Mouse (Mus musculus) heart, embryonic 13.5 days (tissue): ENCODE measurements at regions not wholly inside any gene's neighbourhood (a gene's known extent, or its start where the extent isn't known, plus 50 kb on each side); places are given as distances from the start of the nearest gene placed in this dataset.

Experiments used
- ATAC-seq: fragments of 200-750 bp; cut with Nextera tagmentation; 2 replicates; pipeline ENCODE4 v1.8.0; 2017; ENCODE audit warnings: moderate TSS enrichment; ENCODE audit not compliant: insufficient number of reproducible peaks, low FRiP score, low TSS enrichment; ENCODE audit errors: extremely low read depth
- H3K27ac ChIP-seq: fragments of 300-500 bp; sonication (generic); replicated peaks from 2 replicates; pipeline ENCODE4 v1.5.1; 2015; ENCODE audit warnings: moderate library complexity, mild to moderate bottlenecking, inconsistent platforms
- H3K27me3 ChIP-seq: fragments of 300-500 bp; sonication (generic); replicated peaks from 2 replicates; pipeline ENCODE4 v1.6.1; 2015; ENCODE audit warnings: mild to moderate bottlenecking, inconsistent platforms
- H3K36me3 ChIP-seq: fragments of 300-500 bp; sonication (generic); 2 replicates; pipeline ENCODE4 v1.6.1; 2015; ENCODE audit warnings: mild to moderate bottlenecking, inconsistent platforms
- H3K4me1 ChIP-seq: fragments of 300-500 bp; sonication (generic); 2 replicates; pipeline ENCODE4 v1.6.1; 2015; ENCODE audit warnings: inconsistent platforms
- H3K4me2 ChIP-seq: fragments of 300-500 bp; sonication (generic); 2 replicates; pipeline ENCODE4 v1.6.1; 2015; ENCODE audit warnings: inconsistent platforms, mild to moderate bottlenecking, moderate library complexity
- H3K4me3 ChIP-seq: fragments of 300-500 bp; sonication (generic); 2 replicates; pipeline ENCODE4 v1.5.1; 2015; ENCODE audit warnings: moderate library complexity, mild to moderate bottlenecking, inconsistent platforms
- H3K9ac ChIP-seq: fragments of 300-500 bp; sonication (generic); 2 replicates; pipeline ENCODE4 v1.6.1; 2015; ENCODE audit warnings: inconsistent platforms, mild to moderate bottlenecking, moderate library complexity
- H3K9me3 ChIP-seq: fragments of 300-500 bp; sonication (generic); 2 replicates; pipeline ENCODE4 v1.6.1; 2016; ENCODE audit warnings: inconsistent platforms
- WGBS: fragments of 180-500 bp; shearing (Covaris S2); methylation state at CpG from one replicate; pipeline ENCODE4 v1.1.7; 2015; ENCODE audit warnings: mixed read lengths; 5-methylcytosine and 5-hydroxymethylcytosine counted together

DNA sequence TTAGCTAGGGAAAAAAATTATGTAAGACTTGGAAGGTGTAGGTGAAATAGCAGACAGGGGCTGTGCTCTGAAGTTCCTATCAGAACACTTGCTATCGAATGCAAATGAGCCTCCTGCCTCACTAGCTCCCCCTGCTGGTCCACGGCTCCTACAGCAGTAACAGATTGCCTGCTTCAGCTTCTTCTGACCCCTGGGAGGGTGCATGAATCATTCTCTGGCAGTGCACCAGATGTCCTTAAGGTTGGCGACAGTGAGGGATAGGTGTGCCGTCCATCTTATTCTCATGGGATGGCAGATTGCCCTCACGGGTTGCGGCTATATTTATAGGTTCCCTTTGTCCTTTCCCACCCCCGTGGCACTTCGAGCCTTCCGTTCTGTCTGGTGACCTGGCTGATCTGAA is 535.7 kb downstream of the Plekhb2 start:
- Histone ChIP-seq H3K4me3 (peak overlapping the region; percentile 23; the same call in 1 of the 2 replicates), H3K4me1 (0 out of 2 replicates have a peak, but pooled peaks cover 8% of the 10 kb centered on the region), H3K9me3 (no peaks in the 10 kb centered on the region), H3K27ac (no peak overlapping the region), H3K9ac (0 out of 2 replicates have a peak overlapping the region, but pooled peaks have one; percentile 10), H3K27me3 (0 out of 2 replicates have a peak, but pooled peaks cover 2% of the 10 kb centered on the region), H3K36me3 (no peaks in the 10 kb centered on the region), H3K4me2 (peak overlapping the region; percentile 49)
- WGBS = 28% methylated on average over 9 of the region's 9 CpGs
- ATAC-seq = no peak

DNA sequence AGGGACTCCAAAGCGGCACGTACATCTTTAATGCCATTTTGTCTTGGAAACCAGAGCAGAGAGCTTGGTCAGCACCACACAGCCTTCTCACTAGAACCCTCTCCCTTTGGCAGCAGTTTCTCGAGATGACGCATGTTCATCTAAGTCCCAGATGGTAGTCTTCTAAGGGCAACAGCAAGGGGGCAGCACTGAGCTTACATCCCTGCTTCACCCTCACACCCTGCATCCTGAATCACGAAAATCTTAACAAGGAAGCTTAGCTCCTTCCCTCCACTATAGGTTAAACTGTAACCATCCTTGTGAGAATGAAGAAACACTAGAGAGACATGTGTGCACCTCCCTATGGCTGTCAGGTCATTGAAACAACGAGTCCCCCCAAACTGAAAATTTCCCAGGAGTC is 538.4 kb downstream of the Plekhb2 start:
- Histone ChIP-seq H3K27ac (no peak overlapping the region), H3K36me3 (no peaks in the 10 kb centered on the region), H3K4me2 (no peak overlapping the region), H3K9me3 (no peaks in the 10 kb centered on the region), H3K9ac (no peak overlapping the region), H3K4me1 (0 out of 2 replicates have a peak, but pooled peaks cover 4% of the 10 kb centered on the region), H3K4me3 (no peak overlapping the region), H3K27me3 (0 out of 2 replicates have a peak, but pooled peaks cover 2% of the 10 kb centered on the region)
- no peak for ATAC-seq
- WGBS = 30% methylated on average over 6 of the region's 6 CpGs

- no peak overlapping the region for H3K4me3 ChIP-seq
- 68% methylated on average over 4 of the region's 4 CpGs for WGBS
- 0 out of 2 replicates have a peak, but pooled peaks cover 4% of the 10 kb centered on the region for H3K4me1 ChIP-seq
- H3K9me3 ChIP-seq = no peaks in the 10 kb centered on the region
- no peaks in the 10 kb centered on the region for H3K36me3 ChIP-seq
- H3K4me2 ChIP-seq = no peak overlapping the region
- ATAC-seq = no peak
- H3K27me3 ChIP-seq = 0 out of 2 replicates have a peak, but pooled peaks cover 2% of the 10 kb centered on the region
- no peak overlapping the region for H3K27ac ChIP-seq
- no peak overlapping the region for H3K9ac ChIP-seq
Measured at GRCm38 (mm10) chr1:35390371-35390770, 540.6 kb downstream of the Plekhb2 start.

- Histone ChIP-seq H3K4me2 (no peak overlapping the region), H3K27me3 (0 out of 2 replicates have a peak, but pooled peaks cover 2% of the 10 kb centered on the region), H3K9ac (no peak overlapping the region), H3K9me3 (no peaks in the 10 kb centered on the region), H3K27ac (no peak overlapping the region), H3K4me1 (no peaks in the 10 kb centered on the region), H3K4me3 (no peak overlapping the region), H3K36me3 (no peaks in the 10 kb centered on the region)
- ATAC-seq = no peak
- 80% methylated on average over 7 of the region's 7 CpGs for WGBS
Measured at GRCm38 (mm10) chr1:35390858-35391586, 541.2 kb downstream of the Plekhb2 start.

- no peaks in the 10 kb centered on the region for H3K36me3 ChIP-seq
- no peak overlapping the region for H3K27ac ChIP-seq
- 73% methylated on average over 6 of the region's 6 CpGs for WGBS
- no peaks in the 10 kb centered on the region for H3K4me1 ChIP-seq
- H3K4me3 ChIP-seq = no peak overlapping the region
- no peaks in the 10 kb centered on the region for H3K27me3 ChIP-seq
- ATAC-seq = no peak
- H3K9ac ChIP-seq = no peak overlapping the region
- no peaks in the 10 kb centered on the region for H3K9me3 ChIP-seq
- no peak overlapping the region for H3K4me2 ChIP-seq
Measured at GRCm38 (mm10) chr1:35393550-35394118, 543.9 kb downstream of the Plekhb2 start.

DNA sequence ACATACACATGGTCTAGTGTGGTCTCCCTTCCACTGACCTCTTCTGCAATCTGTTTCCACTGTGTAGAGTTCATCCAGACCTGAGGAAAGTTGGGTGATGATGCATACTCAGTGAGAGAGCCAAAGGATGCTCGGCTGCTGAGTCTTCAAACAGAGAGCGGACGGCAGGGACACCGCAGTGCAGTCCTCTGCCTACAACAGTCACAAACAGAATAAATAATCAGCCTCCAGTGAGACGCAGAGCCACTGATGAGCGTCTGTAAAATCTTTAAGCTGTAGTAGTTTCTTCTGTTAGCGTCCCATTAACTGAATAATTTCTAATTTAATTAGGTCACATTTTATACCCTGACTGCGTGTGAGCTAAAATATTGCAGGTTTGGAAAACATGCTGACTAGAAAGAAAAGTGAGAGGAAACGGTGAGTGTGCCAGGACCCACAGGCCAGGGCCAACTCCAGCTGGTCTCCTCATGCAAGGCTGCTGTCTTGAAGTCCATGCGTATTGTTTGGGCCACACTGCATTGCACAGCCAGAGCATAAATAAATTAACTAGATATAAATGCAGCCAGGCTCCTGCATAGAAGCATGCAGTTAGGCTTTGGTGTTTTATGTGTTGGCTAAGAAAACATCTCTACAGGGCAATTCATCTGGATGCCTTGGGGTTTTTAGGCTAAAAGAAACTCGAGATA is 551.0 kb downstream of the Plekhb2 start:
- Histone ChIP-seq H3K27me3 (no peaks in the 10 kb centered on the region), H3K4me2 (no peak overlapping the region), H3K9me3 (no peaks in the 10 kb centered on the region), H3K4me3 (no peak overlapping the region), H3K36me3 (no peaks in the 10 kb centered on the region), H3K9ac (no peak overlapping the region), H3K4me1 (no peaks in the 10 kb centered on the region), H3K27ac (no peak overlapping the region)
- no peak for ATAC-seq
- WGBS = 74% methylated on average over 11 of the region's 11 CpGs

- Histone ChIP-seq H3K9ac (no peak overlapping the region), H3K4me1 (no peaks in the 10 kb centered on the region), H3K9me3 (no peaks in the 10 kb centered on the region), H3K36me3 (no peaks in the 10 kb centered on the region), H3K27me3 (no peaks in the 10 kb centered on the region), H3K27ac (no peak overlapping the region), H3K4me2 (no peak overlapping the region), H3K4me3 (no peak overlapping the region)
- WGBS = 76% methylated on average over 4 of the region's 4 CpGs
- ATAC-seq = no peak
Measured at GRCm38 (mm10) chr1:35402995-35403394, 553.2 kb downstream of the Plekhb2 start.

- Histone ChIP-seq H3K4me2 (no peak overlapping the region), H3K9me3 (no peaks in the 10 kb centered on the region), H3K4me1 (no peaks in the 10 kb centered on the region), H3K27me3 (no peaks in the 10 kb centered on the region), H3K36me3 (no peaks in the 10 kb centered on the region), H3K4me3 (no peak overlapping the region), H3K9ac (no peak overlapping the region), H3K27ac (no peak overlapping the region)
- WGBS = 73% methylated on average over 6 of the region's 6 CpGs
- no peak for ATAC-seq
Measured at GRCm38 (mm10) chr1:35405418-35405817, 555.6 kb downstream of the Plekhb2 start.

DNA sequence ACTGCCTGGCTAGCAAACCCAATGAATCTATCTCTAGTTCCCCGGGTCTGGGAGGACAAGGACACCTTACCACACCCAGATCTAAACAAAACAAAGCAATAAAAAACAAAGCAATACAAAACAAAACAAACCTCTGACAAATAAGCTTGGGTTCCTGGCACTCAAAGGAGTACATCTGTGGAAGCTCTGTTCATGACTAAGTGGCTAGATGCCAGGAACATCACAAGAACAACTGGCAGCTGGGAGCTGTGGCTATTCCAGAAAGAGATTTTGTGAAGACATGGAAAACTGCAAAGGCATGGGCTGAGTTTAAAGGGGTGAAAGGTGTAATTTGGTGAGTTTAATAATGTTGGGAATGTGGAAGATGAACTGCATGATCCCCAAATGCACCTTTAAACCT is 565.9 kb downstream of the Plekhb2 start:
- Histone ChIP-seq H3K36me3 (no peaks in the 10 kb centered on the region), H3K27ac (no peak overlapping the region), H3K9me3 (no peaks in the 10 kb centered on the region), H3K4me1 (no peaks in the 10 kb centered on the region), H3K4me3 (no peak overlapping the region), H3K27me3 (no peaks in the 10 kb centered on the region), H3K9ac (no peak overlapping the region), H3K4me2 (no peak overlapping the region)
- no peak for ATAC-seq
- WGBS = 57% methylated on average over 1 of the region's 1 CpGs

GRCm38 (mm10) chr1:35428126-35428840 is 578.5 kb downstream of the Plekhb2 start:
- 70% methylated on average over 8 of the region's 8 CpGs for WGBS
- Histone ChIP-seq H3K4me1 (no peaks in the 10 kb centered on the region), H3K4me3 (no peak overlapping the region), H3K9ac (no peak overlapping the region), H3K27me3 (no peaks in the 10 kb centered on the region), H3K9me3 (peaks cover 9% of the 10 kb centered on the region), H3K27ac (no peak overlapping the region), H3K4me2 (no peak overlapping the region), H3K36me3 (no peaks in the 10 kb centered on the region)
- no peak for ATAC-seq

DNA sequence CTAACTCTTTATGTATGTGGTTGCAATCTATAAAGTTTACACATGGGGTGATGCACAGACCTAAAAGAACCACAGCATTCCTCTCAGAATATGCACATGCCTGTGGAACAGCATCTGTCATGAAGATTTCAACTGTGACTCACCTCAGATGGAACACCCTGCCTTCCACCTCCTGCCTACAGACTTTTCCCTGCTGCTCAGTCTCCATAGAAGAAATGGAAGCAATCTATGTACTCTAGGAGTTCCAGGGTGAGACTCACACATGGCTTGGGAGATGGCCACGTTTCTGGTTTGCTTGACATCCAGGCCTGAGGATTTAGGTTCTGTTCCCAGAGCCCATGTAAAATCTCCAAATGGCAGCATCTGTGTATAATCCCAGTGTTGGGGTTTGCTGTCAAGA is 579.7 kb downstream of the Plekhb2 start:
- no peak overlapping the region for H3K4me3 ChIP-seq
- 67% methylated on average over 1 of the region's 1 CpGs for WGBS
- no peak for ATAC-seq

More for the DNA sequence above, 579.7 kb downstream of the Plekhb2 start:
- Histone ChIP-seq H3K27ac (no peak overlapping the region), H3K4me1 (no peaks in the 10 kb centered on the region), H3K36me3 (no peaks in the 10 kb centered on the region), H3K9ac (no peak overlapping the region), H3K27me3 (no peaks in the 10 kb centered on the region), H3K4me2 (no peak overlapping the region), H3K9me3 (peaks cover 9% of the 10 kb centered on the region)
